Mouse (Mus musculus) lung, postnatal 0 days (tissue): Measurements from ENCODE around the gene Elfn1. TPM values are rescaled to one million over a fixed set of nuclear protein-coding genes. Genes with fewer than 3 reads are reported as not detected.

ENCODE experiments used
- ATAC-seq: fragments of 200-750 bp; cut with Nextera tagmentation; 2 replicates; pipeline ENCODE4 v1.8.0; 2017; ENCODE audit warnings: moderate library complexity
- DNase-seq: peaks from one replicate; pipeline ENCODE4 v3.0.0-alpha.2; 2016; ENCODE audit warnings: low spot score
- H3K27ac ChIP-seq: fragments of 300-500 bp; sonication (generic); 2 replicates; pipeline ENCODE4 v1.5.1; 2014; ENCODE audit warnings: antibody characterized with exemption, mild to moderate bottlenecking, low read length, mixed read lengths
- H3K27me3 ChIP-seq: fragments of 300-500 bp; sonication (generic); replicated peaks from 2 replicates; pipeline ENCODE4 v1.6.1; 2014; ENCODE audit warnings: low read length, mixed read lengths; ENCODE audit not compliant: insufficient read depth
- H3K36me3 ChIP-seq: fragments of 300-500 bp; sonication (generic); 2 replicates; pipeline ENCODE4 v1.6.1; 2014; ENCODE audit warnings: low read length, mixed read lengths; ENCODE audit not compliant: insufficient read depth
- H3K4me1 ChIP-seq: fragments of 300-500 bp; sonication (generic); 2 replicates; pipeline ENCODE4 v1.6.1; 2014; ENCODE audit warnings: antibody characterized with exemption, low read depth, low read length, mixed read lengths; ENCODE audit not compliant: insufficient read depth
- H3K4me2 ChIP-seq: fragments of 300-500 bp; sonication (generic); replicated peaks from 2 replicates; pipeline ENCODE4 v1.6.1; 2014; ENCODE audit warnings: low read depth, mild to moderate bottlenecking, low read length, moderate library complexity, mixed read lengths
- H3K4me3 ChIP-seq: fragments of 300-500 bp; sonication (generic); 2 replicates; pipeline ENCODE4 v1.5.1; 2014; ENCODE audit warnings: low read depth, low read length
- H3K9ac ChIP-seq: fragments of 300-500 bp; sonication (generic); replicated peaks from 2 replicates; pipeline ENCODE4 v1.6.1; 2014; ENCODE audit warnings: low read depth, mild to moderate bottlenecking
- H3K9me3 ChIP-seq: fragments of 300-500 bp; sonication (generic); 2 replicates; pipeline ENCODE4 v1.6.1; 2016; ENCODE audit warnings: low read length, mixed read lengths
- CTCF ChIP-seq: IDR thresholded peaks from 2 replicates; pipeline ENCODE4 v1.5.1; 2016; ENCODE audit warnings: antibody characterized with exemption, mild to moderate bottlenecking
- EP300 ChIP-seq: IDR thresholded peaks from 2 replicates; pipeline ENCODE4 v1.6.1; 2016; ENCODE audit warnings: antibody characterized with exemption, mild to moderate bottlenecking, control low read depth
- WGBS: fragments of 180-500 bp; shearing (Covaris S2); extraction: QIAGEN DNeasy Blood & Tissue Kit; methylation state at CpG from one replicate; pipeline ENCODE4 v1.1.7; 2014; 5-methylcytosine and 5-hydroxymethylcytosine counted together
- polyA plus RNA-seq: library from polyadenylated mRNA; unstranded; fragments of >200 nt; fragmentation: Nextera tagmentation; extraction: Ambion mirVana; gene quantifications from 2 replicates; pipeline ENCODE4 v1.2.1, GENCODE M21; 2015

Gene Elfn1
- polyA plus RNA-seq, 1 experiment from 2014 or later: 1.5 TPM

GRCm38 (mm10) chr5:140016896-140017295 lies 109.2 kb downstream of the Elfn1 start:
- DNase-seq: no peak
- ATAC-seq: no peak
- no peak for TF ChIP-seq EP300
- TF ChIP-seq CTCF: no peak
- H3K9ac ChIP-seq: no peak overlapping the region
- H3K27ac ChIP-seq: no peak overlapping the region
- no peak overlapping the region for H3K4me3 ChIP-seq
- H3K4me2 ChIP-seq: no peak overlapping the region
- no peaks in the 10 kb centered on the region for H3K36me3 ChIP-seq
- 96% methylated on average over 1 of the region's 1 CpGs for WGBS
- no peaks in the 10 kb centered on the region for H3K27me3 ChIP-seq
- no peaks in the 10 kb centered on the region for H3K4me1 ChIP-seq
- no peaks in the 10 kb centered on the region for H3K9me3 ChIP-seq

GRCm38 (mm10) chr5:140018780-140019179 lies 111.0 kb downstream of the Elfn1 start:
- Histone ChIP-seq H3K4me3 (no peak overlapping the region), H3K9me3 (no peaks in the 10 kb centered on the region), H3K27me3 (no peaks in the 10 kb centered on the region), H3K4me2 (no peak overlapping the region), H3K9ac (no peak overlapping the region), H3K27ac (no peak overlapping the region), H3K4me1 (no peaks in the 10 kb centered on the region), H3K36me3 (no peaks in the 10 kb centered on the region)
- ATAC-seq (no peak), DNase-seq (no peak)
- no peak for TF ChIP-seq CTCF
- no peak for TF ChIP-seq EP300
- 89% methylated on average over 7 of the region's 7 CpGs for WGBS

GRCm38 (mm10) chr5:140019616-140020015 lies 111.9 kb downstream of the Elfn1 start:
- DNase-seq: no peak
- Histone ChIP-seq H3K4me3 (no peak overlapping the region), H3K4me1 (no peaks in the 10 kb centered on the region), H3K36me3 (no peaks in the 10 kb centered on the region), H3K9ac (no peak overlapping the region), H3K27ac (no peak overlapping the region), H3K9me3 (no peaks in the 10 kb centered on the region), H3K4me2 (no peak overlapping the region), H3K27me3 (no peaks in the 10 kb centered on the region)
- ATAC-seq: no peak
- 88% methylated on average over 1 of the region's 1 CpGs for WGBS
- TF ChIP-seq CTCF (no peak), EP300 (no peak)

GRCm38 (mm10) chr5:140021755-140022154 lies 114.0 kb downstream of the Elfn1 start:
- no peak overlapping the region for H3K27ac ChIP-seq
- no peak overlapping the region for H3K4me2 ChIP-seq
- H3K36me3 ChIP-seq: no peaks in the 10 kb centered on the region
- H3K9me3 ChIP-seq: no peaks in the 10 kb centered on the region
- no peak for TF ChIP-seq CTCF
- TF ChIP-seq EP300: no peak
- ATAC-seq (no peak), DNase-seq (no peak)
- WGBS: 78% methylated on average over 10 of the region's 10 CpGs
- no peaks in the 10 kb centered on the region for H3K4me1 ChIP-seq
- no peaks in the 10 kb centered on the region for H3K27me3 ChIP-seq
- H3K9ac ChIP-seq: no peak overlapping the region
- H3K4me3 ChIP-seq: no peak overlapping the region

GRCm38 (mm10) chr5:140022861-140023260 lies 115.1 kb downstream of the Elfn1 start:
- H3K9me3 ChIP-seq: no peaks in the 10 kb centered on the region
- H3K4me2 ChIP-seq: no peak overlapping the region
- H3K9ac ChIP-seq: no peak overlapping the region
- no peaks in the 10 kb centered on the region for H3K27me3 ChIP-seq
- DNase-seq: no peak
- ATAC-seq: no peak
- no peak overlapping the region for H3K27ac ChIP-seq
- TF ChIP-seq EP300 (no peak), CTCF (no peak)
- WGBS: 81% methylated on average over 6 of the region's 6 CpGs
- H3K4me1 ChIP-seq: no peaks in the 10 kb centered on the region
- H3K36me3 ChIP-seq: no peaks in the 10 kb centered on the region
- no peak overlapping the region for H3K4me3 ChIP-seq

GRCm38 (mm10) chr5:140023941-140024500 lies 116.3 kb downstream of the Elfn1 start:
- Histone ChIP-seq H3K9ac (no peak overlapping the region), H3K27me3 (no peaks in the 10 kb centered on the region), H3K4me1 (no peaks in the 10 kb centered on the region), H3K27ac (no peak overlapping the region), H3K36me3 (no peaks in the 10 kb centered on the region), H3K9me3 (no peaks in the 10 kb centered on the region), H3K4me2 (no peak overlapping the region), H3K4me3 (no peak overlapping the region)
- peak; percentile 41 for DNase-seq
- WGBS: 43% methylated on average over 3 of the region's 3 CpGs
- peak; percentile 54 for ATAC-seq
- TF ChIP-seq CTCF: no peak
- TF ChIP-seq EP300: no peak

Other genes starting within 250 kb of the Elfn1 start
- 2.7 and 3.7 TPM in 2 replicates for gene Micall2, start 171.6 kb upstream of the Elfn1 start, polyA plus RNA-seq
- gene Ints1, start 132.3 kb upstream of the Elfn1 start, polyA plus RNA-seq: 8.6 TPM in 2 replicates
- 38.5 and 38.9 TPM in 2 replicates for gene Mafk, start 116.4 kb upstream of the Elfn1 start, polyA plus RNA-seq
- 15.5 and 19.1 TPM in 2 replicates for gene Tmem184a, start 88.0 kb upstream of the Elfn1 start, polyA plus RNA-seq
- 0.33 TPM in 1 of 2 replicates, not detected in the other for gene Gm26938, start 81.5 kb upstream of the Elfn1 start, polyA plus RNA-seq
- 41.1 and 45.4 TPM in 2 replicates for gene Psmg3, start 81.1 kb upstream of the Elfn1 start, polyA plus RNA-seq